Mouse (Mus musculus): ENCODE measurements around the gene Tbxas1. TPM values are rescaled to one million over a fixed set of nuclear protein-coding genes. Genes with fewer than 3 reads are reported as not detected.
A peak's percentile ranks its signal among the peaks of the same experiment; 100 is the strongest.

The Tbxas1 gene
- total RNA-seq, 2 experiments from 2014 or later: 0.72 to 1.2 TPM

DNA sequence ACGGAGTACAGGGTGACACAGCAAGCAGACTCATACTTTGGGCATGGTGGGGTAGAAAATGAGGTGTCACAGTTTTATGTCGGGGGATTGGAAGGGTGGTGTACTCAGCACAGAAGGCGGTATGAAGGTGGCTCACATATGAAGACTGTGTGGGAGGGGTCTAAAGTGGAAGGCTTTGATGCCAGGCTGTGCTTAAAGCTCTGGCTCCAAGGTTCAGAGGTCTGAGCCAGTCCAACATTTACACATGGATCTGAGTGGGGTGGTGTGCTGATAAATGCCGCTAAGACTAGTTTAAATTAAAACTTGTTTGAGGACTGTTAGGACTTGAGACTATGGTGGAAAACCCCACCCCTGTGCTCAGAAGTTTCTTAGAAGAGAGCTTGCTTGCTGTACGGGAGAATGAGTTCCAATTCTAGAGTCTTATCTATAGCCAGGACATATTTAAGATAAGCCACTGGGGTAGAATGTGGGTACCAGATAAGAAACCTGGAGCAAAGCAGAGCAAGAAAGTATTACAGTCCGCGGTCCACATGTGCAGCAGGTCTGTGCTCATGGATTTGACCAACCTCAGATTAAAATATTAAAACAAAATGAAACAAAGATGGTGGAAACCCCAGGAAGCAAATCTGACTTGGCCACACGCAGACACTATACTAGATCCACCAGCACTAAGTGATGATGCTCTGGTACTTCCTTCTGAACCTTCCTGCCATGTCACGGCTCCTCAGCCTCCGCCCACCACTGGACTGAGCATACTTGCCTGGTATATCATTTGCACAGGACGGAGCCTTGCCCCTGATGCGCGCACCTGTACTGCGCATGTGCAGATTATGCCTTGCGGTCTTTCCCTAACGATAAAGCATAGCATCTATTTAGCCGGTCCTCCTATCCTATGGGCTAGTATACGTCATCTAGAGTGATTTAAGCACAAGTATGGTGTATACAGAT lies 48.9 kb downstream of the Tbxas1 start:
- no peak for DNase-seq

DNA sequence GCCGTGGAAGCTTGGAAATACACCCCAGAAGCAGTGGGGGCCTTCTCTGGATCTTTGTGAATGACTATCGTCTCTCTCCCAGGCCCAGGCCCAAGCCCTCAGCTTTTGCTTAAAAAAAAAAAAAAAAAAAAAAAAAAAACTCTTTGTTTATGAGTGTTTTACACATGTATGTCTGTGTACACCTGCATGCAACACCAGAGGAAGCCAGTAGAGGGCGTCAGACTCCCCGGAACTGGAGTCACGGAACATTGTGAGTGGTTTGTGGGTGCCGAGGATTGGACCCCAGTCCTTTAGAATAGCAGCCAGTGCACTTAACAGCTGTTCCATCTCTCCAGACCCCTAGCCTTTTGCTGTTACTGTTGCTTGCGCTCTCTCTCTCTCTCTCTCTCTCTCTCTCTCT lies 50.5 kb downstream of the Tbxas1 start:
- DNase-seq: no peak

DNA sequence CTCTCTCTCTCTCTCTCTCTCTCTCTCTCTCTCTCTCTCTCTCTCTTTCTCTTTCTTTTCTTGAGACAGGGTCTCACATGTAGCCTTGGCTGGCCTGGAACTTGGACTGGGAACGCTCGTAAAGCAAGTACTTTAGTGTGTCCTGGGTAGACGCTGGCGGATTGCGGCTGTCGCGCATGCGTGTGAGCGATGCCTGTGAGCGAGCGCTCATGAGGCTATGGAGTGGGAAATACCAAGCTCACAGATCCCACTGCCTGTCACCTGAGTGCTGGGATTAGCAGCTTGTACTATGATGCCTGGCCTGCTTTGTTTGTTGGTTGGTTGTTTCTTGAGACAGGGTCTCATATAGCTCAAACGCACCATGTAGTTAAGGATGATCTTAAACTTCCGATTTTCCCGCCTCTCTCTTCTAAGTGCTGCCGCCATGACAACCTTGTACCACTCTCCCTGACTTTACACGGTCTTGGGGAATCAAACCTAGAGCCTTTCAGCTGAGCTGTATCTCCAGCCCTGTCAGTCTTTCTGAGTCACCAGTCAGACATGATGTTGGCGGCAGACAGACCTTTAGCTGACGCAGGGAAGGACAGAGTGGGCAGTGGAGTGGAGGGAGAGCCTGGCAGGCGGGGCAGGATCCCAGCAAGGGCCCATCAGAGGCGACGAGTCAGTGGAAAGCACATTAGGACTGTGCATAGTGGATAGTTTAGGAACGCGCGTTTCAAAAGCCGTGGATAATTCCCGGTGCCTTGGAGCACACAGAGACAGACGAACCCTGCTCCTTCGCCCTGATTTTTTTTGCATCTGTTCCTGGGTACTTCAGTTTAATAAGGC lies 51.1 kb downstream of the Tbxas1 start:
- DNase-seq: no peak

DNA sequence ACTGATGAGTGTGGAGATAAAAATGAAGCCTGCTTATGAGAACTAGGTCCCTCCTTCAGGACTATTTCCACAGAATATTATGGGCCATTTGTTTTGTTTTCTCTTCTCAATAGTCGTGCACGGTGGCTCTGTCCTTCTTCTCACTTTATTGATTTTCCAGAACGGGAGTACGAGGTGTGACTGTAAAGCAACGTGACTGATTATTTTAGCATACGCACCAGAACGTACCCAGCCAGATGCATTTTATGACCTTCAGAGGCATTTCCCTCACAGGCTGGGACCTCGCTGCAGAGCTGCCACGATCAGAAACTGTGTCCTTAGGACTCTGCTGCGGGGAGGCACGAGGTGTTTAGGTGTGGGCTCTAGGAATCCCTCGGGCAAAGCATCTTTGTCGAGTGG lies 51.8 kb downstream of the Tbxas1 start:
- no peak for DNase-seq

DNA sequence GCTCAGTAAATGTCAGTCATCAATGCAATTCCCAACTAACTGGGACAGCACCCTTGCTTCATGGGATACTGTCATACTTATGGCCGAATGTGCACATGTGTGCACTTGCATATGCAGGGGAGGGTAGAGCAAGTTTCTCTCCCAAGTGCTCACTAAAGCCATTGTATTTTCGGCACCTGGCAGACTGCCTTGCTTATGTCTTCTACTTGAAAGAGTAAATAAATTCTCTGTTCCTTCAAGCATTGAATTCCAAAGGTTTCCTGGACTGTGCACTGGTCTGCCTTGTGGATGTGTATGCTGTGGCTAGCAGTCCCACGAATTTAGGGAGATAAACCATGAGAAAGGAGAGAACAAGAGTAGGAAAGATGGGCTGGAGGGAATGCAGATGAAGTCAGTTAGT lies 53.3 kb downstream of the Tbxas1 start:
- DNase-seq: no peak

DNA sequence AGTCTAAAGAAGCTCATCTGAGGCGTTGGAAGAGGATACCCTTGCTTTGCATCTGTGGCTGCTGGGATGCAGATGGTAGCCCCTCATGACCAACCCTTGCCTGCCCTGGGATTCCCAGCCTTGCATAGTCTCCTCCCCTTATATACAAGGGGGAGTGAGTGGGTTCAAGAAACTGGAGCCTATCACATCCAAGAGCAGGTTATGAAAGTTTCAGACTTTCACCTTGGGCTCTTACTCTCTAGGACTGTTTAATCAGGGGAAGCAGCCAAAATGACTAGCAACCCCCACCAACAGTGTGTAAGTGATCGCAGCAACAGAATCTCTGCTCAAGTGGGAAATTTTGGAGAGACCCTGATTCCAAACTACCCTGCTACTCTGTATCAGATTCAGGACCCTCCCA lies 60.8 kb downstream of the Tbxas1 start:
- no peak for DNase-seq

DNA sequence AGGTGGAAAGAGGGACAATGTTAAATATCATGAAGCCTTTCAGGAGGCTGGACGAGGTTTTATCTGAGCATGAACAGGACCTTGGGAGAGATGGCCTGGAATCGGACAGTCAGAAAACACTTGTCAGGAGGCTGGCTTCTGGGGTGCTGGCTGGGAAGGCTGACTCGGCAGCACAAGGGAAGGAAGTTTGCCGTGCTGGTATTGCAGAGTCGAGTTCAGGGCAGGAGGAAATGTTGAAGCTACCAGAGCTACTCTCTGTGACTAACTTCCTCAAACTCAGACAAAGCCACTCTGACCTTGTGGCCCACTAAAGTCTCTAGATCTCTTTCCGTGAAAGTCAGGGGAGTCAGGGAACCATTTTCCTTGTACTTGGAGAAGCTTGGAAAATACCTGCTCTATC lies 63.2 kb downstream of the Tbxas1 start:
- DNase-seq: no peak

DNA sequence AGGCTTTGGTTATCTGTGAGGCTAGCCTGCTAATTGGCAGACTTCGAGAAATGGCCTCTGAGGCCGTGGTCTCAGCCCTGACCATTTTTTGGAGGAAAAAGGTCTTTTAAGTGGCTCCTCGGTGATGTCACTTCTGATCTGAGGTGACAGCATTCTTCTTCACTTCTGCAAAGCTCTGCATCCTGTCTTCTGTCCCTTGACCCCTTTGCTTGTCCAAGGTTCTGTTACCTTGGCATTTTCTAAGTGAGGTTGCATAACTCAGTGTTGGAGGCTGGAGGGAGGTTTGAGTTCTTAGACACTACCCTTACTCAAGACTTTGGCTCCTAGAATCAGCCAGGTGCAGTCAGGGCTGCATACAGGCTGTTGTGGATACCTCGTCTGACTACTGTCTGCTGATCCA lies 63.9 kb downstream of the Tbxas1 start:
- DNase-seq: no peak

DNA sequence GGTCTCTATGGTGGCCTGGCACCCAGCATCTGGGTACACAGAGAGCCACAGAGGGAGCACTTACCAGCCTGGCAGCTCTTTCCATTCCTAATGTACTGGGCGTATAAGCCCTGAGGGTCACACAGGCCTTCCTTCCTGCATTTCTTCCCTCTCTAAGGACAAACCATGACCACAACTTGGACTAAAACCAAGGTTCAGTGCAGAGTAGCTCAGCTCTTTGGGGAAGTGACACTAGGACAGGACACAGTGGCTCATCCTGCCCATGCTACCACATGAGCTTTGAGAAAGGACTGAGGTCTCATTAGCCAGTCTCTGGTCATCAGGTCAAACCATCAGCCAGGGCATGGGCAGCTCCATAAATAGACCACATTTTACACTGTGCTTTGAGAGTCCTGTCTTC lies 65.8 kb downstream of the Tbxas1 start:
- no peak for DNase-seq

DNA sequence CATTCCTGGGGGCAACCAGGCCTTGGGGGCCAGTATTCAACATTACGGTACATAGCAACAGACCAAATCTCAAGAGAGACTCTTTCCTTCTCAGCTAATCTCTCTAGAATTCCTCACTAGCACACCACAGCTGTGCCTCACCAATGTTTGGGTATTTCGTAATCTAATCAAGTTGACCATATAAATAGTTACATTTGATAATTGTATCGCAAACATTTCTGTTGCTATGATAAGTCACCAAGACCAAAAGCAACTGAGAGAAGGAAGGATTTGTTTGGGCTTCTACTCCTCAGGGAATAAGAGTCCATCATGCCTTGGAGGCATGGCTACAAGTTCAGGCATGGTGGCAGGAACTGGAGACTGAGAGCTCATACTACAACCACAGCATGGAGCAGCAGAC lies 67.6 kb downstream of the Tbxas1 start:
- no peak for DNase-seq

DNA sequence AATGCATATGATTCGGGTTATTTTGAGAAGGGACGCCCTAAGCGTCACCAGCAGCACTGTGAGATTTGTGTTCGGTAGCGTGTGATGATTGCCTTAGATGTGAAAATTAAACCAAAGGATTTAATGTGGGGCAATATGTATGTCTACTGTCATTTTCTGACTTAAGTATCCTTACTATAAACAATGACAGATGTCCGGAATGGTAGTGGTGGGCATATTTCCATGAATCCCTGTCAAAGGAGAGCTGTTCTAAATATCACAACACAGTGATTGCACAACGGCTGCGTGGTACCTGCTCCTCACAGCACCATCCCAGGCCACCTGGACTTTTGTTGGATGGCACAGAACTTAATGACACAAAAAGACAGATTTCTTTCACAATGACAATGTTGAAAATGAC lies 69.2 kb downstream of the Tbxas1 start:
- DNase-seq: no peak

DNA sequence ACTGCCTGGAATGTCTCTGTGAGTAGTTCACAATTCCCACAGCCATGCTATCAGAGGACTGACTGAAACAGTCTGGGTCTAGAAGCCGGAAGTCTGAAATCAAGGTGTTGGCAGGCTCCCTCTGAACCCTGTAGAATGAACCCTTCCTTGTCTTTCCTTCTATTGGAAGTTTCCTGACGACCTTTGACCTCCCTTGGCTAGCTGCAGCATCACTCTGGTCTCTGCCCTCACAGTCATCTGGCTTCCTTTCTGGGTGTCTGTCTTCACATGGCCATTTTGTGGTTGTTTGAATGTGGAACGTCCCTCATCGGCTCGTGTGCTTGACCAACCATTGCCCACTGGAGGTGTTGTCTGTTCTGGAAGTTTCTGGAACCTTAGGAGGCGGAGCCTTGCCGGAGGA lies 69.6 kb downstream of the Tbxas1 start:
- DNase-seq: no peak

DNA sequence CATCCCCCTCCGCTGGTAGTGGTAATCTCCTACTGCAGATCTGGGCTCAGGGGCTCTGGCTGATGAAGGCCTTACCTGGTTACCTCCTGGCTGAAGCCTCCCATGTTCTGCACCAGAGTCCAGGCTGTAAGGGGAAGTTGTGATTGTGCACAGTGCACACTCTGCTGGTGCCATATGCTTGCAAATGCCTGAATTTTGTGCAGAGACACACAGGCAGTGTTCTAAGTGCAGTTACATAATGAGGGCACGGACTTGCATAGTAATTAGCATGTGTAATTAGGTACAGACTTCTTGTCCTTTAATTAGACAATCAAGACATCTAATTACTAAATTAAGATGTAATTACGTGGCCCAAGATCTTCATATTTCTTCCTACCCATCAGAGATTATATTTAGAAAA lies 70.5 kb downstream of the Tbxas1 start:
- no peak for DNase-seq

DNA sequence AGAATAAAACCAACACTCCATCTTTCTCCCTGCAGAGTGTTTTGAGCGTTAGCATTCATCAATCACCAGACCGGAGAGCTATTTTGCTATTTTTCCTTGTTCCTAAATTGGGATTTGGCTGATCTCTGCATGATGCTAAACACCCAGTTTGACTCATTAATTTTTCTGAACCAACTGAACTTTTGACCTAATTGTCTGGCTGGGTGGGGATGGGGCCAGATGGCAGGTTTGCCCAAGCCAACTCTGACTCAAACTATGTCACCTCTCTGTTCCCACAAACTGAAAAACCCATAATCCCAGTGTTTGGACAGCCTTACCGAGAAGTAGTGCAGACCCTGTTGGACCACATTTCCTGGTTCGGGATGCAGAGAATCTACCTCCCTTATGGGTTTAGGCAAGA lies 72.1 kb downstream of the Tbxas1 start:
- DNase-seq: no peak

DNA sequence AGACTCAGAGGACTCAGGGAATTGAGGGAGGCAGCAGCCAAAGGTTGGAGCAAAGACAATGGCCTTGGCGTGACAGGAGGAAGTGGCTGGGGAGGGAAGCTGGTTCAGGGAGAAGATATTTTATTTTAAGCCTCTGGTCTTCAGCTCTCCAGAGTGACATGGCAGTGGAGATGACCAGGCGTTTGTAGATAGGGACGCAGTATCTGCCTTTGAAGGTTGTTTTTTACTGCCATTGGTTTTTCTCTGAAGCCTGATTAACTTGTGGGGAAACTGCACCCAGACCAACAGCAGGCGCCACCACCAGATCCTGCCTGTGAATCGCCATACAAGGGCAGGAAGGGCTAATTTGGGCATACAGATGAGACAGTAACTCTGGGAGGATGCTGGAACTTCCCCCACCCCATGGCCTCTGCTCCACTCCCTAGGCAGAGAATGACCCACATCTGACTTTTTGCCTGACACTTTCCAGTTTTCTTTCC lies 74.5 kb downstream of the Tbxas1 start:
- DNase-seq: peak; percentile 34

DNA sequence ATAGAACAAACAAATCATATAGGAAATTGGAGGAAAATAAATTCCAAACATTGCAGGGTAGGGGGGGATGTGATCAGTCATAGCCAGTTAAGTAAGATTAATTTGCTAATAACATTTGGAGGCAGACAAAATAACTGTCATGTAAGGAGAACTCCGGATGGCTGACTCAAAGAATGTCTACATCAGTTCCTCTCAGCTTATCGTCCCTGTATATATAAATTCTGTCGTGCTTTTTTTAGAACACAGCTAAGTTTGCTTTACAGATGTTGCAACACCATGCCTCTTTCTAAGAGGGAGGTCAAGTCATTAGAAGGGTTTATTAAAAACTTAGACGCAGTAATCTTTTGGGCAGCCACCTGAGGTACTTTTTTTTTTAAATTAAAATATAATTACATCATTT lies 75.1 kb downstream of the Tbxas1 start:
- DNase-seq: no peak

DNA sequence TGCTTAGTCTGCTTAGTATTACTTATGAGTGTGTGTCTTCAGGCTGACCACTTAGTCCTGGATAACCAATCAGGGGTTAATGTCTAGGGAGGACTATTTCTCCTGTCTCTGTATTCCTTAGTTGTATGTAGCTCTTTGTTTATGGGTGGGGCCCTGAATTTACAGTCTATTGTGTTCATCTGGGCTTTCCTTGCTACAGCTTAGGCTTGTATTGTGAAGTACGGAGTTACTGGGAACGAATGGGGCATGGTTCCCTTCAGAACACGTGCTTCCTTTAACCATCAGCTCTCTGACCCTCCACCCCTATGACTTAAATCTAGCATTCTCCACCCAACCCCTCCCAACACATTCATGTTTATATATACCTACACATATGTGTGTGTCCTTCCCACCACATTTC lies 75.6 kb downstream of the Tbxas1 start:
- no peak for DNase-seq

DNA sequence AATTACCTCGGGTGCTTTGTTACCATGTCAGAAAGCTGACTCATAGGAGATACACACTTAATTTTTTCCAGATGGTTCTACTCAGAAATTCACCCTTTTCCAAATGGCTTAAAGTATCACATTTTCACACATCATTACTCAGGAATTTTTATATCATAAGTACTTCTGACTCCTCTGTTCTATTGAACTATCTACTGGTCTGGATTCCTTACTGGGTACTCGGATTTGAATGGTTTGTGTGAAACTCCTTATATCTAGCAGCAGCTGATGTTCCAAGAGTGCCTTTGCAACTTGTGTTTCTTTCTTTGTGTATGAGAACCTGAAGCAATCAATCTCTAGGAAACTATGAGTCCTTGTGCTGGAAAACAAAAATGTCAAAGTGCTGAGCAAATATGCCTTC lies 81.4 kb downstream of the Tbxas1 start:
- no peak for DNase-seq

DNA sequence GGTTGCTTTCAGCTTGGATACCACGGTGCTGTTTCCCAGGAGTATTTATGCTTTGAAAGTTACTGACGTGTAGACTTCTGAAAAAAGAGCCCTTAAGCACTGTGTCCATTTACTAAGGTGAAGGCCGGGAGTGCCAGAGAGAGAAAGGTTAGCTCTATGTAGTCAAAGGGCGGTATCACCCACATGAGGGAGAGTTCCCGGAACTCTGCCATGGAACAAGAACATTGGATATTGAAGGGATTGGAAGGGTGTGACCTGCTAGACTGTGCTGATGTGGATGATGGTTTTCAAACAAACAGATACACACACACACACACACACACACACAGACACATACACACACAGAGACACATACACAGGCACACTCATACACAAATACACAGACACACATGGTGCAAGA lies 82.0 kb downstream of the Tbxas1 start:
- no peak for DNase-seq

DNA sequence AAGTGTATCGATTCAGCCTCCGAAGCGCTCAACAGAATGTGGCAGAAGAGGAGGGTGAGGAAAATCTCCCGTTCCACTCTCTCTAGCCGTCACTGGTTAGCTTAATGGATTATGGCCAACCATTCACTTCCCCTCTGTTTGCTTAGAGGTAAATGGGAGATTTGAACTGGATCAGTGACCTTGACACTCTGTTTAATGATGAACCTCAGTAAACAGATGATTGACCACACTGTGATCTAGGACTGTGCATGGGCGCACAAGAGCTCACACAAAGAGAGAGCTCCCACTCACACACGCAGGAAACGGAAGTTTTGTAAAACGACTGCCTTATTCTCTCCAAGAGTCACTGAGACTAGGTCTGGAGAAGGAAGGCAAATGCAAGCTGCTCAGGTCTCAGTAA lies 84.3 kb downstream of the Tbxas1 start:
- DNase-seq: no peak

DNA sequence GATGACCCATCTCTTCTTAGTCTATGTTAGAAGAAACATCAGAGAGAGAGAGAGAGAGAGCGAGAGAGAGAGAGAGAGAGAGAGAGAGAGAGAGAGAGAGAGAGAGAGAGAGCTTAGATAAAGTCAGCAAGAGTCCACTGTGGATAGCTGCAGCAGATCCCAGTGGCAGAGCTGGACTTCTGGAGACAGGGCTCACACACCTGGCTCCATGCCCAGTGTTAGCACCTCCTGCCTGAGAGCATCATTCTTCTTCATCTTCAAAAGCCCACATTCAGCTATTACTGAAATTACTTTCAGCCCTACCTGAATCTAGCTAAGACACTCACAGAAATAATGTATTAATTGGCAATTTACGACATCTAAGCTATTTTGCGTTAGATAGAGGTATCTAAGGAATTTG lies 85.2 kb downstream of the Tbxas1 start:
- peak; percentile 38 for DNase-seq

DNA sequence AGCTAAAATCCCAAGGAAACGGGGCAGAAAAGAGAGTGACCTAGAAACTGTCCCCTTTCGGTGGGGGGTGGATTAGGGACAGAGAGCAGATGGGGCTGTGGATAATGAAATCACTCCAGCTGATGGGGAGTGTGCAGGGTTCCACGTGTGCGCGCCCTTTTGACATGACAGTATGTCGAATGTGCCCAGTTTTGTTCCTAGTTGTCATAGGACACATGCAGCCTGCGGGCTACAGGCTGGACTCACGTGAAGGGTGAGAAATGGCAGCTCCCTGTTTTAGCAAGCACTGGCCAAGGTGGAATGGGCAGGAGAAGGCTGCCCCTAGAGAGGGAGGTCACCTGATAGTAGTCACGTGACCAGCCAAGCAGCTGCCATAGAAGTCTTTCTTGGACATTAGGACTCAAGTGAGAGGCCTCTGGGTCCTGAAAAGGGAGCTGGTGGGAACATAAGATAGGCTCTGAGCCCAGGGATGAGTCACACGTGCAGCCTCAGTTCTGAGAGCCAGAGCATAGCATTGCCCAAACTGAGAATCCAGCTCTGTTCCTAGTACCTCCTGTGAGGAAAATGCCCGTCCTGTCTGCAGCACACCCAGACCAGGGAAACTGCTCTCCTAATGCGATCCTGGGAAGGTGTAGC lies 85.7 kb downstream of the Tbxas1 start:
- DNase-seq: peak; percentile 70

DNA sequence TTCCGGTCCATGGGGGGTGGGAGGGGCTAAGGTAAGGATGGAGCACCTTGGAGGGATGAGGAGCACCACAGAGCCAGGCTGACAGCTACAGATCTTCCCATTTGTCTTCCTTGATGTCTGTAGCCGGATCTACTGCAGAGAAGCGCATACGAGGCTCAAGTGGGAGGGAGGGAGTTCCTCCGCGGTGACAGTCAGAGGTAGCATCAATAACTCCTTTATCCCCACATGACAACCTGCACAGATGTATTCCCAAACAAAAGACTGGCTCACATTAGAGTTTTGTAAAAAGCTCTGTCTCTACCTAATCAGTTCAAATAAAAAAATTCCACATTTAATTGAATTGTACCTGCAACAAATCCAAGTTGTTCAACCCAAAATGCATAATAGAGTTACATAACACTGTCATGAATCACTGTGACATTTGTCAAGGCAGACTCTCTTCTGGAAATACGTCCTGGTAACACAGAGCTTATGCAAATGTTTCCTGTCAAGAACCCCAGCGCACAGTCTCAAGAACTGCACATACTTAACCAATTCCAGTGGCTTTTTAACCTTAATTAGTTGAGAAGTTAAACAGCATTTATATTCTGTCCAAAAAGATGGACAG lies 86.3 kb downstream of the Tbxas1 start:
- DNase-seq: no peak

Measured in heart, postnatal 4 days (tissue).